Mouse (Mus musculus): ENCODE measurements at regions not wholly inside any gene's neighbourhood (a gene's known extent, or its start where the extent isn't known, plus 50 kb on each side); places are given as distances from the start of the nearest gene placed in this dataset.

DNA sequence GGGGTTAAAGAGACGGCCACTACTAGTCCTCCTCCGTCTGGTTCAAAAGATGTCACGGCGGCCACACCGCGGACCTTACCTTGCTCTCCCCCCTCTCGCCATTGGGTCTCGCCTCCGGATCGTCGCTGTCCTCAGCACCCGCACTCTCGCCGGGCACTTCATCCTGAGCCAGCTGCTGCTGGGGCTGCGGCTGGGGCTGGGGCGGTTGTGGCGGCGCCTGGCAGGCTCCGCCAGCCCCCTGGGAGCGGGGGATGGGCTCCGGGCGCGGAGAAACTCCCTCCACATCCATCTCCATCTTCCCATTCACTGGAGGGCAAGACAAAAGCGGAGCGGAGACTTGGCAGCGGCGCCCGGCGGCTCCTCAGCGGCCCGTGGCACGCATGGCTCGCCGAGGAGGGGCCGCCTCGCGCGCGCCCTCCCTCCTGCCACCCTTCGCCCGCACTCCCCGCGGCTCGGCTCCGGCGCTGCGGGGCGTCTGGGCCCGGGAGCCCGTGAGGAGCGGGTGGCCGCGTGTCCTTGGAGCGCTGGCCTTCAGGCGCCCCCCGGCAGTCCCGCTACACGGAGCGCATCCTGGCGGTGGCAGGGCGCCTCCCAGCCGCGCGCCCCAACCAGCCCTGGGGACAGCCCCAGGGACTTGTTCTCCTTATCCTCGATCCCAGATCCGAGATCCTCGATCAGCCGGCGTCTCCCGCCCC, 167.8 kb upstream of the Azi2 start:
- Histone ChIP-seq H3K27ac (ENCODE audit: insufficient read depth, low read length) (no peak overlapping the region), H3K36me3 (ENCODE audit: control insufficient read depth, insufficient read depth, low read length, poor library complexity, severe bottlenecking) (no peaks in the 10 kb centered on the region), H3K4me1 (ENCODE audit: control insufficient read depth, insufficient read depth, low read length) (no peaks in the 10 kb centered on the region), H3K27me3 (ENCODE audit: control insufficient read depth, insufficient read depth, low read length, poor library complexity, severe bottlenecking) (peaks cover 7% of the 10 kb centered on the region; the same call in 1 of the 2 replicates), H3K4me3 (ENCODE audit: low read depth, low read length) (peak overlapping the region; percentile 25; the same call in 1 of the 2 replicates), H3K9ac (ENCODE audit: low read depth, poor library complexity, severe bottlenecking) (no peak overlapping the region), H3K9me3 (replicated peaks; ENCODE audit: control insufficient read depth, insufficient read depth, low read length, poor library complexity, severe bottlenecking) (no peaks in the 10 kb centered on the region)
- no peak for TF ChIP-seq POLR2A (IDR thresholded peaks at IDR 0.05; ENCODE audit: insufficient read depth, low read length)
- TF ChIP-seq EP300 (IDR thresholded peaks at IDR 0.05; ENCODE audit: insufficient read depth, low read depth, low read length): no peak
- TF ChIP-seq CTCF (IDR thresholded peaks at IDR 0.05; ENCODE audit: low read depth, low read length): no peak

DNA sequence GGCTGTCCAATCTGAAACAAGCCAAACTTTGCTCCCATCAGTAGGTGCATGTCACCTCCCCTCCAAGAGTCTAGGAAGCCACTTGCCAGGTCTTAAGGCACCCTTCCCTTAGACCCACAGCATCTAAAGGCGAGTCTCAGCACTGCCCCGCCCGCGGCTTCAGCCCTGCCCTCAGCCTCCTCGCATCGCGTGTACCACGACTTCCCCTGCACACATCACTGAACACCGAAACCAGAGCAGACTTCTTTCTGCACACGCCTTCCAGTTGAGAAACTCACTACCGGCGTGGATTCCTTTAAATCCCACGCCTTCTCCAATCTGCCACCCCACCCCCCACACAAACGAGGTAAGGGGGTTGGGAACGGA, 168.3 kb upstream of the Azi2 start:
- Histone ChIP-seq H3K27ac (ENCODE audit: insufficient read depth, low read length) (no peak overlapping the region), H3K9me3 (replicated peaks; ENCODE audit: control insufficient read depth, insufficient read depth, low read length, poor library complexity, severe bottlenecking) (no peaks in the 10 kb centered on the region), H3K4me3 (ENCODE audit: low read depth, low read length) (peak overlapping the region; percentile 25; the same call in 1 of the 2 replicates), H3K4me1 (ENCODE audit: control insufficient read depth, insufficient read depth, low read length) (no peaks in the 10 kb centered on the region), H3K27me3 (ENCODE audit: control insufficient read depth, insufficient read depth, low read length, poor library complexity, severe bottlenecking) (peaks cover 7% of the 10 kb centered on the region; the same call in 1 of the 2 replicates), H3K36me3 (ENCODE audit: control insufficient read depth, insufficient read depth, low read length, poor library complexity, severe bottlenecking) (no peaks in the 10 kb centered on the region), H3K9ac (ENCODE audit: low read depth, poor library complexity, severe bottlenecking) (no peak overlapping the region)
- TF ChIP-seq CTCF (IDR thresholded peaks at IDR 0.05; ENCODE audit: low read depth, low read length) (no peak), EP300 (IDR thresholded peaks at IDR 0.05; ENCODE audit: insufficient read depth, low read depth, low read length) (no peak), POLR2A (IDR thresholded peaks at IDR 0.05; ENCODE audit: insufficient read depth, low read length) (no peak)

- H3K4me1 ChIP-seq (ENCODE audit: control insufficient read depth, insufficient read depth, low read length): no peaks in the 10 kb centered on the region
- H3K27me3 ChIP-seq (ENCODE audit: control insufficient read depth, insufficient read depth, low read length, poor library complexity, severe bottlenecking): peaks cover 7% of the 10 kb centered on the region; the same call in 1 of the 2 replicates
- H3K4me3 ChIP-seq (ENCODE audit: low read depth, low read length): no peak overlapping the region
- H3K9ac ChIP-seq (ENCODE audit: low read depth, poor library complexity, severe bottlenecking): no peak overlapping the region
- no peak overlapping the region for H3K27ac ChIP-seq (ENCODE audit: insufficient read depth, low read length)
- no peak for TF ChIP-seq POLR2A (IDR thresholded peaks at IDR 0.05; ENCODE audit: insufficient read depth, low read length)
- no peak for TF ChIP-seq CTCF (IDR thresholded peaks at IDR 0.05; ENCODE audit: low read depth, low read length)
- no peak for TF ChIP-seq EP300 (IDR thresholded peaks at IDR 0.05; ENCODE audit: insufficient read depth, low read depth, low read length)
- no peaks in the 10 kb centered on the region for H3K9me3 ChIP-seq (replicated peaks; ENCODE audit: control insufficient read depth, insufficient read depth, low read length, poor library complexity, severe bottlenecking)
- no peaks in the 10 kb centered on the region for H3K36me3 ChIP-seq (ENCODE audit: control insufficient read depth, insufficient read depth, low read length, poor library complexity, severe bottlenecking)
Observed at GRCm38 (mm10) chr9:117870616-117871015, 169.7 kb upstream of the Azi2 start.

GRCm38 (mm10) chr9:117863944-117864343, 176.4 kb upstream of the Azi2 start:
- Histone ChIP-seq H3K4me1 (ENCODE audit: control insufficient read depth, insufficient read depth, low read length) (no peaks in the 10 kb centered on the region), H3K27me3 (ENCODE audit: control insufficient read depth, insufficient read depth, low read length, poor library complexity, severe bottlenecking) (no peaks in the 10 kb centered on the region), H3K9ac (ENCODE audit: low read depth, poor library complexity, severe bottlenecking) (no peak overlapping the region), H3K4me3 (ENCODE audit: low read depth, low read length) (no peak overlapping the region), H3K9me3 (replicated peaks; ENCODE audit: control insufficient read depth, insufficient read depth, low read length, poor library complexity, severe bottlenecking) (no peaks in the 10 kb centered on the region; the same call in 1 of the 2 replicates), H3K36me3 (ENCODE audit: control insufficient read depth, insufficient read depth, low read length, poor library complexity, severe bottlenecking) (no peaks in the 10 kb centered on the region), H3K27ac (ENCODE audit: insufficient read depth, low read length) (no peak overlapping the region)
- no peak for TF ChIP-seq POLR2A (IDR thresholded peaks at IDR 0.05; ENCODE audit: insufficient read depth, low read length)
- peak; percentile 36 for TF ChIP-seq CTCF (IDR thresholded peaks at IDR 0.05; ENCODE audit: low read depth, low read length)
- TF ChIP-seq EP300 (IDR thresholded peaks at IDR 0.05; ENCODE audit: insufficient read depth, low read depth, low read length): no peak

- Histone ChIP-seq H3K27me3 (ENCODE audit: control insufficient read depth, insufficient read depth, low read length, poor library complexity, severe bottlenecking) (no peaks in the 10 kb centered on the region), H3K9ac (ENCODE audit: low read depth, poor library complexity, severe bottlenecking) (no peak overlapping the region), H3K4me3 (ENCODE audit: low read depth, low read length) (no peak overlapping the region), H3K4me1 (ENCODE audit: control insufficient read depth, insufficient read depth, low read length) (no peaks in the 10 kb centered on the region), H3K27ac (ENCODE audit: insufficient read depth, low read length) (no peak overlapping the region), H3K9me3 (replicated peaks; ENCODE audit: control insufficient read depth, insufficient read depth, low read length, poor library complexity, severe bottlenecking) (no peaks in the 10 kb centered on the region; the same call in 1 of the 2 replicates), H3K36me3 (ENCODE audit: control insufficient read depth, insufficient read depth, low read length, poor library complexity, severe bottlenecking) (no peaks in the 10 kb centered on the region)
- TF ChIP-seq CTCF (IDR thresholded peaks at IDR 0.05; ENCODE audit: low read depth, low read length) (no peak), POLR2A (IDR thresholded peaks at IDR 0.05; ENCODE audit: insufficient read depth, low read length) (no peak), EP300 (IDR thresholded peaks at IDR 0.05; ENCODE audit: insufficient read depth, low read depth, low read length) (no peak)
Observed at GRCm38 (mm10) chr9:117863318-117863717, 177.0 kb upstream of the Azi2 start.

DNA sequence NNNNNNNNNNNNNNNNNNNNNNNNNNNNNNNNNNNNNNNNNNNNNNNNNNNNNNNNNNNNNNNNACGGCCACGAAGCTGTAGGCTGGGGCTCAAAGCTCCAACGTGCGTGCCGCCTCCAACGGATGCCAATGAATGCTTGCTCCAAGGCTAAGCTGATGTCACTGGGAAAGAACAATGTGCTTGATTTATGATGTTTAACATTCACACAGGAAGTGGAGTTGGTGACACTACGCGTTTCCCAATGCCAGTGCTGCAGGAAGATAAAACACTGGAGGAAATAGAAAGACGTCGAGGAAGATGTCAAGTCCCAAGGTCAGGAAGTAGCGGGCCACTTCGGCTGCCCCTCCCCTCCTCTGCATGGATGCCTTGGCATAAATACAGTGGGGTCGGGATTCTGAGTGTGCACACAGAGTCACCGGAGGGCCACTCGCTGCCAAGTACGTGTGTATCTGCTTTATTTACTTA, 180.7 kb upstream of the Azi2 start:
- H3K27me3 ChIP-seq (ENCODE audit: control insufficient read depth, insufficient read depth, low read length, poor library complexity, severe bottlenecking): no peaks in the 10 kb centered on the region
- H3K9ac ChIP-seq (ENCODE audit: low read depth, poor library complexity, severe bottlenecking): no peak overlapping the region
- no peaks in the 10 kb centered on the region for H3K4me1 ChIP-seq (ENCODE audit: control insufficient read depth, insufficient read depth, low read length)
- no peak for TF ChIP-seq EP300 (IDR thresholded peaks at IDR 0.05; ENCODE audit: insufficient read depth, low read depth, low read length)
- TF ChIP-seq CTCF (IDR thresholded peaks at IDR 0.05; ENCODE audit: low read depth, low read length): no peak
- no peak overlapping the region for H3K4me3 ChIP-seq (ENCODE audit: low read depth, low read length)
- H3K36me3 ChIP-seq (ENCODE audit: control insufficient read depth, insufficient read depth, low read length, poor library complexity, severe bottlenecking): no peaks in the 10 kb centered on the region
- H3K9me3 ChIP-seq (replicated peaks; ENCODE audit: control insufficient read depth, insufficient read depth, low read length, poor library complexity, severe bottlenecking): no peaks in the 10 kb centered on the region; the same call in 1 of the 2 replicates
- no peak overlapping the region for H3K27ac ChIP-seq (ENCODE audit: insufficient read depth, low read length)

Data from ES-Bruce4 (cell line).